Mouse (Mus musculus) left cerebral cortex, adult 11 months (tissue): ENCODE results near the gene Skap2.

Experiments used
- DNase-seq: peaks from one replicate; pipeline ENCODE4 v3.0.0; 2022; ENCODE audit warnings: low spot score

Gene Skap2

DNA sequence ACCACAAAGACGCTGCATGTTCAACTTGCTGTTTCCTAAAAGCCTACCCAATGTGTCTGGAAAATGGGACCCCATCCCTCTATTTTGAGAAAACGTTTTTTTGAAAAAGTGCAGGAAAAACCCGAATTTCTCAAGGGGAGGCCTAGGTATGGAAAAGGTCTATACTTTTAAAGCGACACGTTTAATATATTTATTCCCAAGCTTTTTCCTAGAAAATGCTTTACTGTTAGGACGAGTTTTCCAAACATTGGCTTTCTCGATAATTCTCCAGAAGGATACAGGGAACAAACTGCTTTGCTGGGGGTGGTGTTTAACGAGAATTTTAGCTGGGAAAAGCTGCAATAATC lies 6.8 kb downstream of the Skap2 start:
- DNase-seq: no peak

DNA sequence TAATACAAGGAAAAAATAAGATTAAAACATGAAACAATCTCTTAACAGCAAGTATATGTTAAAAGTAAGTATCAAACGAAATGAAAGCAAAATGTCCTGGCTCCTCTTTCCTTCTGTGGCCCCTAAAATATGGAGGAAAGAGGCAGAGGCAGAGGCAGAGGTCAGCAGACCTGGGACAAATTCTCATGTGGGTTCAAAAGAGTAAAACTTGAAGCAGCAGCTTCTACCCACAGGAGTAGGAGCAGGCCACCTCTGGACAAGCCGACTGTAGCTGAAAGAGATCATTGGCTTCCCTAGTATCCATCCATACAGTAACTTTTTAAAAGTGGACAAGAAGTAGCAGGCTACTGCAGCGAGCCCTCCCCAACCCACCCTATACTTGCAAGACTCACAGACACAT lies 7.4 kb downstream of the Skap2 start:
- no peak for DNase-seq

DNA sequence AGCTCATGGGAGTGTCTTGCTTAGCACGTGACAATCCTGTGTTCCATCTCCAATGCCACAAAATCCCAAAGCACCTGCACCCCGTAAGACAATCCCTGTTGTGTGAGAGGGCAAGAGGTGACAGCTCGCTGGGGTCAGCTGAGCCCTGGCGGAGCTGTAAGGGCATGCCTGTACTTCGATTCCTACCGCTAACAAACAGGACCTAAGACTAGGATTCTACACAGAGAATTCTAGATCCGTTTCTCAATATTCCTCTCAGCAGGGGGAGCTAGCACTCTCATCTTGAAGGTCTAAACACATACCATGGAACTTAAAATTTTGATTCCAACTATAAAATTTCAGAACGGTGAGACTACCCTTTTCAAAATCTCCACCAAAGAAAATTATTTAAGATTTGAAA lies 9.7 kb downstream of the Skap2 start:
- DNase-seq: no peak

DNA sequence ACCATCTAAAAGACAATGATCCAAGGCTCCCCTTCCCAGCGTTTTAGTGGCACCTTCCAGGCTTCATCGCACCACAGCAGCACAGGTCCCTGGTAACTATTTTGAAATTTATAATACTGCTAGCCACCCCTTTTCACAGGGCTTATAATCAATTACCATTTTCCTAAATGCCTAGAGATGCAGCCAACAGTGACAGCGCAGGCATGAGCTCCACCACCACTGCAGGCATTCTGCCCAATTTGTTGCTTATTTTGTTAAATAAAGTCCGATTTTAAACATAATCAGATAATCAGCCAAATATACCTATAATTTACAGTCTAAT lies 13.2 kb downstream of the Skap2 start:
- no peak for DNase-seq

DNA sequence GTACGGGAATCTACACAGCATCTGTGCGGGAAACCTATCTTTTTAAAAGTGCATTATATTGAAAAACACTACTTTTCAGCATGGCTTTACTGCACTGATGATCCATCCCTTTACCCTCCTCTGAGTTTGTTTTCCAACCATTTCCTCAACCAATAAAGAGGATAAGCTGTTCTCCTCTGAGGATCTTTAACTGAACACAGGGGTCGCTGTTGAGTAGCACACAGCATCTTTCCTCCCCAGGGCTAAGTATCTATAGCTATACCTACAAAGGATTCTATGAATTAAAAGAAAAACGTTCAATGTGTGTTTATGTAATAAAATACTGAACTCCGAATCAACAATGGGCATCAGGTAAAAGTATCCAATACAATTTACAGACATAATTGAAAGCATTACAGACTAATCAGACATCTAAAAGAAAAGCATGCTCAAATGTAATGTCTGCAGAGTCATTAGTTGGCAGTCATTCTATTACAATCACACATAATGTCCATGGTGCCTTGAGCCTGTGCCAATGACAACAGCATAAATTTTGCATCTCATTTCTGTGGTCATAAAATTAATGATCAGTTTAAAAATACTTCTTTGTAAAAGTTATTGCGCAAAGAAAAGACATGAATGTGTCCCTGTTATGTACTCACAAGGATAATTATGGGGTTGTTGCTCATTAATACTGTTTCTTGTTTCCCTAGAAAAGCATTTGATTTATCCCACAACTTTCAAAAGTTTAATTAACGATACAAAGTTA lies 13.8 kb downstream of the Skap2 start:
- no peak for DNase-seq

DNA sequence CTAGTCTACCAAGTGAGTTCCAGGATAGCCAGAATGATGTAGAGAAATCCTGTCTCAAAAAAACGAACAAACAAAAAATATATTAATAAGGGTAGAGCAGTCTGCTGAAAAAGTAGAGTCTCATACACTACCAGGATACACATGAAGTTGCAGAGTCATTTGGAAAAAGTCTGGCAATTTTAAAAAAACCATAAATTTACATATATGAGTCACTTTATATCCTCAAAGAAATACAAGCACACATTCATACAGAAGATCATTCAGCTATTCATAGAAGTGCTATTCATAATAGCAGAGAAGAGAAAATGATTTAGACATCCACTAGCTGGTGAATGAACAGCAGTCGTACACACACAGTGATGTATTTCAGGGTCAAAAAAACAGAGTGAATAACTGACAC lies 24.4 kb downstream of the Skap2 start:
- no peak for DNase-seq

DNA sequence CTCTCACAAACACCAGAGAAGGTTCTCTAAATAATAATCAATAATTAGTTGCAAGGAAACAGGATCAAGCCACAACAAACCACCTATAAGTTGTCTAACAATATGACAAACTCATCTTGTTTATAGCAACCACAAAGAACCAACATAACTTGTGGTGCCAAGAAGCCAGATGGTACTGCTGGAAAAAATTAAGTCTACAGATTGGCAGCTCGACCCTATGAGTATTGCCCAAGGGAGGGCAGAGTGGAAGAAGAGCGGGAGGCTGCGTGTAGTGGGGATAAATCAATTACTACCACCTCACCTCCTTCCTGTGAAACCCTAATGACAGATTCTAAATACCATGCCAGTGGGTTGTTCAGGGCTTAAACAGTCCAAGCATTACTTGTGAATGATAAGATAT lies 34.7 kb downstream of the Skap2 start:
- no peak for DNase-seq

DNA sequence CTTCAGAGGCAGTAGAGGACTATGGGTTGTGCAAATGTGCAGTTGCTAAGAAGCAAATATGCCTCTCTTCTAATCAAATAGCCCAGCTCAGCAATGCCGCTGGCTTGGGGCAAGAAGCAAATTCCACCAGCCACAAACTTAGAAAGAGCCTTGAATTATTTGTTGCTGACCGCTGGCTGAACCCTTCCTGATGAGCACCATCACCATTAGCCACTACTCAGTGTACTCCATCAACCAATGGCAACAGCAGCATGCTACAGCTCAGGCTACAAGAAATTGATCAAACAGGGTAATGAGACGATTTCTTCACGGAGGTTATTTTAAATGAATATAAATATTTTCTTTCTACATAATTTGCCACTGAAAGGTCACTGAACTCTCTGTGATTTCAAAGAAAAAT lies 36.6 kb downstream of the Skap2 start:
- no peak for DNase-seq

DNA sequence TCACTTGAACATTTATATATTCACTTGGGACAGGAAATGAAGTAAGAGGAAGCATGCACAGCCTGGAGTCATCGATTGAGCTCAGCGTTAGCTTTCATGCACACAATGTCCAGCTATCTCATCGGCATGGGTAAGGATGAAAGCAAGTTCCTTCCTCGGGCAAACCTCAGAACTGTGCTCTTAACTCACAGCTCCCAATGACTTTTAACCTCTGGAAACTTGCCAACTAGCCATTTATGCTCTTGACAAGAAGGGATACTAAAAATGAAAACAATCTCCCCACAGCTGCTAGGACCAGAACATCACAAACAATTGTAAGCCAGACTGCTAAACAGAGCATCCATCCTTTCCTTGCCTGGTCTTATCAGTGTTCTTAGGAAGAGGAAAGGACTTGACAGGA lies 53.4 kb downstream of the Skap2 start:
- no peak for DNase-seq

DNA sequence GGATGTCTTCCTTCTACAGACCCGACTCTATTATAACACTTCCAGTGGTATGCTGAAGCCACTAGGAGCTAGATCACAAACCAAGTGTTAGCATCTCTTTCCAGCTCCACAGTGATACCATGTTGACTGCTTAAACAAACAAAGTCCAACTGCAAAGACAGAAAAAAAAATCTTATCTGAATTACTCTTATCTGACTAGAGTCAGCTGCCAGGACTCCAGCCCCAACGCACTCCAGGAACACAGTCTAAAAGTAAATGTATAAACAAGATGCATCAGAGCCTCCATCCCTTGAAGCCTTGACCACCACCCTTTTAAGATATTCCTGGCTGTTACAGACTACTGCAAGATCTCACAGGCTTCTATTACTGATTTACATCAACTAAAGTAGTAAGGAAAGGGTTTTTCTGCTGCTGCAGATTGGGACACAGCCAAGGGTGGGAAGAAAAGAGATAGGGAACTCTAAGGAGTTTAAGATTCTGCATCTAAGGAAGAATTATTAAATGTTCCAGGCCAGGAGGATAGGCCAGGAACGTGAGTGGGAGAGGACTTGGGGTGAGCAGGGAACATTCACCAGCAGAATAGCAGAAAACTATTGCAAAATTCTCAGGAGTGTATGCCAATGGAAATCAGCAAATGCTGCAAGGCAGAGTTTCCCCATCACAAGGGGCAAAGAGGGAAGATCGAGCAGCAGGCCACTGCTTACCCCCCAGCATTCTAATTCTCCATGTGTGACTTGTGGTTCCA lies 56.1 kb downstream of the Skap2 start:
- no peak for DNase-seq

DNA sequence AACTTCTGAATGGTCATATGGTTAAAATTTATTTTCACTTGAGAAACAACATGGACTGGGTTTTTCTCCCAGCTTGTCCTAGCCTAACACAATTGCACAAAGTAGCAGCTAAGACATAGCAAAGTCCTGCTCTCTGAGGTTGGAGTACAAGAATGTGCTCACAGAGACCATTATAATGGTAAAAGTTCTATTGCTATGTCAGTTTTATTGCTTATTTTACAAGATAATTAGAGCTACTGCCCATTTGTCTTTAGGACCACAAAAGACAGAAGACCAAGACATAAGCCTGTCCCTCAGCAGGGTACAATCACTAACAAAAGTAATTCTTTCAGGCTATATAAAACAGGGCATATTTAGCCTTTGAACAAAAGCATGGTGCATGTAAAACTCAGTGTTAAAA lies 64.7 kb downstream of the Skap2 start:
- no peak for DNase-seq

DNA sequence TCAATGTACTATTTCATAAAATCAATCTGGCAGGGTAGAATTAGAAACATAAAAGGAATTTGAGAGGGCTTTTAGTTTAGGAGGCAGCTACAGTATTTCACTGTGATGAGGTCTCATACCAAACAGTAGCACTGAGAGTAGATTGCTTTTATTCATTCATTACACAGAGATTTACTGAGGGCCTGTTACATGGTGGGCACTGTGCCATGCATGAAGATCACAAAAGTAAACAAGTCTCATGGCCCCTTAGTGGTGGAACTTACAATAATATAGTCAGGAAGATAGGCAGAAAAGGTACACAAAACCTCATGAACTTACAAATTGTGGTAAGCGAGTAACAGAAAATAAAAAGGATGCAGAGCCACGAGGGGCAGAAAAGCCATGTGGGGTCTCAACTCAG lies 67.4 kb downstream of the Skap2 start:
- no peak for DNase-seq

DNA sequence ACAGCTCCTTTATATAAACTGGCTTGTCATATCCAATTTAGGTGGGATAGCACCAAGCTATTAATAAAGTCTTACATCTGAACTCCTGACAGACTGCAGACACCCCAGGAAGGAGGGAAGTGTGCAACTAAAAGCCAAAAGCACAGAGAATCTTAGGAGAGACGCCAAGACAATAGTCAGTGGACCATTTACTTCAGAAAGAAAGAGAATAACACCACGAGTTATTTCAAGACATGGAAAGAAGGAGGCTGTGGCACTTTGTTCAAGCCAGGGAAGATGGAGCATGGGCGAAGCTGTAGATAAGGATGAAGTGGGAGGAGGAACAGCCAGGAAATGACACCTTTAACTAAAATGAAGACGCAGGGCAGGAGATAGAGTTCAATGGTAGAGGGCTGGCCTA lies 78.4 kb downstream of the Skap2 start:
- DNase-seq: no peak

DNA sequence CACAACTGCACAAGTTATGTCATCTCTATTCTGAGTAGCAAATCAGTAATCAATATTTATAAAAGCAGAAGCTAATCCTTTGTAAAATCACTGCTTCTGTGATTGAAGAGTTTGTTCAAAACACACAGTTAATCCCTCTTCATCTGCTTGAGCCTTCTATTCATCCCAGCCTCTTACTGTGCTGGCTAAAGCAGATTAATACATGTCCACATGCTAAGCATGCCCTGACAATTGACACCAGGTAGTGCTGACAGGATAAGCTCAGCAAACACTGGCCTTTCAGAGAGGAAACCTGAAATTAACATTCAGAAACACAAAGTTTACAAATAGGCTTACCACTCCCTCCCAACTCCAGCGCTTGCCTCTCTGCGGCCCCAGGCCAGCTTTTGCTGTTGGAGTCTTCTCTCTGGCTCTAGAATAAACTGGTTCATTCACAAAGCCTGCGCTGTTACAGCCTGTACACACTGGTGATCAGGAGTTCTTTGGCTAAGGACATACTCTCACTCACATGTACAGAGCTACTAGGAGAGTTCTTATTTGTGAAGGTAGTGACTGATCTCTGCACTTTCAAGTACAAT lies 79.2 kb downstream of the Skap2 start:
- DNase-seq: no peak

DNA sequence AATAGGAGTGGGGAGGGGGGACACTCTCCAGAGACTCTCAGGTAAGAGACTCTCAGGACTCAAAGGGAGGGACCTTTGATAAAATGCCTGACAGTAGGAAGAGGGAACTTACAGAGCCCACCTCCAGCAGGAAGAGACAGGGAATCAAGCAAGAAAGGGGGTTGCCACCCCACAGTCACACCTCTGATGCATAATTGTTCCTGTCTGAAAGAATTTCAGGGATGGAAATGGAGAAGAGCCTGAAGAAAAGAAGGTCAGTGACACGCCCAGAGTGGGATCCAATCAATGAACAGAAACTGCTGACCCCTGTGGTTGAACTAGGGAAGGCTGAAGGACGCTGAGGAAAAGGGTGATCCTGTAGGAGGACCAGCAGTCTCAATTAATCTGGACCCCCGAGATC lies 85.2 kb downstream of the Skap2 start:
- no peak for DNase-seq

DNA sequence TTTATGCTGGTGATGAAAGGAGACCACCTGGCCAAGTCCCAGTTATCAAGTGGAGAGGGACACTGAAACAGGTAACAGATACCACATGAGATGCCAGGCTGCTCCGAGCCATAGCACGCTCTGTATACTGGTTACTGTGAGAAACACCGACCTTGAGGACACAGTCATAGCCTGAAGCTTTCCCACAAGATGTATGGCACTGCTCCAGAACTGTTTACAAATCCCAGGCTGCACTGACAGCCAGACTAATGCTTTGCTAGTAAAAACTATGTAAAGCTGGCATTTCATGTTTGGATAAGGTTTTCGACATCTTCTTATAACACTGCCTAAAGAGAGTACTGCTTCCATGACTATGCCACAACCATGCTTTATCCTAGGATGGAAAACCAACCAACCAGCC lies 90.5 kb downstream of the Skap2 start:
- no peak for DNase-seq

DNA sequence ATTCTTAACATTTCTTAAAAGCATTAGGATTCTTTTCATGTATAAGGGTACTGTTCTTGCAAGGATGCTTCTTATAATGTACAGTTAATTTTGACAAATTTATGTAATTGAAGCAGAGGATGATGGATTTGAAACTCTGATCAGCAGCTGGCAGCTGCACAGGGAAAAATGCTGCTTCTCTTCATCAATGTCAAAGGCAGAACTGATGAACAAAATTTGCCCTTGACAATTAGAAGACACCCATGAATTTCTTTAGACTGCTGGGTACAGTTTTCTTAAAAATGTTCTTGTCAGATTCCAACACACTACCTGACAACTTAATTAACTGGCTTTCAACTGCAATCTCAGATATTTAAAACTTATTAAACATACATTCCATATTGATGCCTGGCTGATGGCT lies 103.9 kb downstream of the Skap2 start:
- DNase-seq: no peak

DNA sequence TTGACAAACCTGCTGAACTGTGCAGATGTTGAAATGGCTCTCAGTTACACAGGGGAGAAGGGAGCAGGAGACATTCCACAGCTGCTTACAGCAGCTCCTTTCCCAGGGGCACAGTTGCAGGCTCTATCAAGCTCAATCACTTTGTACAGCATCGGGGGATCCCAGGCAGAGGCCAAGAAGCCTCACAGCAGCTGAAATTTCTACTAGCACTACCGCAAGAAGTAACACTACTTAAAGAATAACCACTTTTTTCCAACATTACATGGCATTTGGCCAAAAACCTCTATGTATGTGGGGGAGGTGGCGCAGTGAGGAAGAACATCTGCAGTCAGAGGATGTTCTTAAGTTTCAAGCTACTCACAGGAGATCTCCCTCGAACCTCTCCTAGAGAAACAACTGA lies 106.7 kb downstream of the Skap2 start:
- no peak for DNase-seq

DNA sequence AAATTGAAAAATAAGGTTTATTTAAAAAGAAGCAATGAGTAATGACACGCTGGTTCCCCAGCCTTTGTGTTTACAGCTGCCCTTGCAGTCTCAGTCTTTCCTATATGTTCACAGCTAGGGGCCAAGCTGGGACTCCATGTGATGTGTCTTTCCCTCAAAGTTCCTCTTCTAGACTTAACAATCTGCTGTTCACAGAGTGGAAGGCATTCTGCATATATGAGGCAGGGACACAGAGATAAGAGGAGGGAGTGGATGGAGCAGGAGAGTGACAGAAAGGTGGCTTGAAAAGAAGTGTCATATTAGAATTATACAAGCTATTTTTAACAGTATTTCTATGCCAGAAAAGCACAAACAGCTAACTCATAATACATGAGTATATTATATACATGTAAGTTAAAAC lies 110.8 kb downstream of the Skap2 start:
- DNase-seq: no peak

DNA sequence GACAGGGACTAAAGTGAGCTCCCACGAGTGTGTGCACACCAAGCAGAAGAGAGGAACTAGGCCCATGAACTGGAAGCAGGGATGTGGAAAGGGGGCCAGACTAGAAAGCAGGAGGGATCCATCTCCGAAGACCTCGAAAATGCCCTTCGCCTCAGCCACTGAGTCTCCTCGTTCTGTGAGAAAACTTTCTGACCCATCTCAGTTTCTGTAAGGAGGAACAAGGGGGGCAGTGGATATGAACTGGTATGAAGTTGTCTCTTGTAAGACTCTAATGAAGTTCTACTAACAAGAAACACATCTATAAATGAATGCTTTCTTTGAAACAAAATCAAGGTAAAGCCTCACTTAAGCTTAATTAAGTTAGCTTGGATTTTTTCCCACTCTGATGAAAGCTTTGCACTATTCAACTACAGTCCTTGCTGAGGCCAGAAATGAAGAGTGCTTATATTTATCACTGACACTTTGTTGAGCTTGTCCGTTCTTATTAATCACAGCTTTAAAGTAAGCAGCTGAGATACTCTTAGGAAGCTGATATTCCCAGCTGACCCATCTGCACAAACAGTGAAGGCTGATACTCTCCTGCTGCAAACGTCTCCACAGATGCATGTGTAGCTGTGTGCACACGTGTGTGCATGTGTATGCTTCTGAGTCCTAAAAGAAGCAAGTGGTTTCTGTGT lies 113.9 kb downstream of the Skap2 start:
- no peak for DNase-seq

DNA sequence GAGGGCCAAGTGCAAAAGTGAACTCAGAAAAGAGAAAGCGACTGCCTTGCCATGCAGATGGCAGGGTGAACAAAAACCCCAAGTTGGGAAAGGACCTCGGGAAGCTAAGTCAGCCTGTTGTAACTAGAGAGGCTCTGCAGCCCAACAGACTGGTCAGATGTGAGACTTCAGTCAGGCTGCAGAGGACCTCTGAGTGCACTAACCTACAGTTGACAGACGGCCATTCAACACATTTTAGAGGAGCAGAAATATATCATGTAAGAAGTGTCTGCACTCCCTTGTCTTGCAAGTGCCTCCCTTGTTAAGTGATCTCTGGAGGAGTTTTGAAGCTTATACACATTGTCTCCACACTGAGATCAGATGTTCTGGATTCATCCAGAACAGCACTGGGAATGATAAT lies 116.6 kb downstream of the Skap2 start:
- DNase-seq: no peak

DNA sequence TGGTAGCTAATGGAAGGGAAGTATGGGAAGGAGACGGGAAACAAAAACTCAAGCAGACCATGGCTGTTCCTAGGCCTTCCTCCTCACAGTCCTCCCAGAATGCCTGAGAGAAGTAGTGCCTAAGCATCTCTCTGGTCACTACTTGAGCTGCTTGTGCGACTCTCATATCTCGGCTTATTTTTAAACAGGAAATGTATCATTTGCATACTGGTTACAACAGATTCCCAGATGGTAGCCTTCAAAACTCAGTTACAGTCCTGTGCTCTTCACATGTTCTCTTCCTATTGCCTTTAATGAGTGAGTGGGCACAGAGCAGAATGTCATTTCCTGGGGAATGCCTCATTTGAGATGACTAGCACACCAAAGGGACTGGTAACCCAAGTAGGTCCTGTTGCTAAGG lies 117.6 kb downstream of the Skap2 start:
- no peak for DNase-seq

DNA sequence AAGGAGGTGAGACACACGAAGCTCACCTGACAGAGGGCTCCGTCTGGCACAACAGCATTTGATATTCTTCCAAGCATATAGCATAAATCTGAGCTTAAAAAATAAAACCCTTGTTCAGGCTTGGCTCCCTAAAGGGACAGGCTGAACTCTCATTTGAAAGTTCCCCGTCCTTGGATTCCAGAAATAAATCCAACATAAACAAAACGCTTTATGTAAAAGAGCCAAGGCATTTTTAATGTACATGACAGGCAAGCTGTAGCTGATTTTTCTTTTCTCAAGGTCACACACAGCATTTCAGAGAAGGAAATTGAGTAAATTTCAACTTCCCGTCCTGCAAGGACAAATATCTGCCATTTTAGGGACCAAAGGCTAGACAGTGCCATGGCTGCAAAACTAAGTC lies 122.0 kb downstream of the Skap2 start:
- no peak for DNase-seq
